Mouse (Mus musculus): Measurements from ENCODE around the gene Fam102b. TPM values are rescaled to one million over a fixed set of nuclear protein-coding genes. Genes with fewer than 3 reads are reported as not detected.

Fam102b gene
- polyA plus RNA-seq, 1 experiment from 2014 or later = 3.5 TPM

GRCm38 (mm10) chr3:108999173-108999572 lies 28.2 kb downstream of the Fam102b start:
- 88% methylated on average over 1 of the region's 1 CpGs for WGBS
- DNase-seq (ENCODE audit: extremely low spot score, low spot score) = no peak
- H3K4me3 ChIP-seq = no peak overlapping the region
- peaks cover 12% of the 10 kb centered on the region for H3K36me3 ChIP-seq (replicated peaks)
- H3K27ac ChIP-seq = no peak overlapping the region
- H3K27me3 ChIP-seq (ENCODE audit: poor library complexity, severe bottlenecking) = no peaks in the 10 kb centered on the region
- no peaks in the 10 kb centered on the region for H3K4me1 ChIP-seq
- H3K9me3 ChIP-seq = no peaks in the 10 kb centered on the region

GRCm38 (mm10) chr3:108997762-108998161 lies 29.6 kb downstream of the Fam102b start:
- no peak for DNase-seq (ENCODE audit: extremely low spot score, low spot score)
- Histone ChIP-seq H3K4me3 (no peak overlapping the region), H3K36me3 (replicated peaks) (peaks cover 12% of the 10 kb centered on the region), H3K27ac (no peak overlapping the region), H3K9me3 (no peaks in the 10 kb centered on the region), H3K4me1 (no peaks in the 10 kb centered on the region), H3K27me3 (ENCODE audit: poor library complexity, severe bottlenecking) (no peaks in the 10 kb centered on the region)
- WGBS = 78% methylated on average over 4 of the region's 4 CpGs

- Histone ChIP-seq H3K36me3 (replicated peaks) (peaks cover 10% of the 10 kb centered on the region), H3K4me1 (no peaks in the 10 kb centered on the region), H3K27me3 (ENCODE audit: poor library complexity, severe bottlenecking) (no peaks in the 10 kb centered on the region), H3K4me3 (no peak overlapping the region), H3K9me3 (no peaks in the 10 kb centered on the region), H3K27ac (no peak overlapping the region)
- no peak for DNase-seq (ENCODE audit: extremely low spot score, low spot score)
- WGBS = 84% methylated on average over 11 of the region's 11 CpGs
These were observed 30.1 kb downstream of the Fam102b start for GRCm38 (mm10) chr3:108997284-108997683.

DNA sequence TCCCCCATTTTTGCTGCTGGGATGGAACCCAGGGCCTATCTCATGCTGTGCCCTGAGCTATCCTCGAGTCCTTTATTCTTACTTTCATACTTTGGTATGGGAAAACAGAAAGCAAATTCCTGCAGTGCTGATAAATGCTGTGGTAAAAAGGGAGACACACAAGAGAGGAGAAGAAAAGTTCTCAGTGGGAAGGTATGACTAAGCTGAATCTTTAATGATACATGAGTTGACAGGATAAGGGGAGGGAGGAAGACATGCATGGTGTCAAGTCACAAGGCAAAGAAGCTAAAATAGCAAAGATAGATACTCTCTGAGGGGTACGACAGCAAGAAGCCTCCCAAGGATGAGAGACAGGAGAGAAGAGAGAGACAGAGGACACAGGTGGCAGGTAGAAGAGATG lies 32.0 kb downstream of the Fam102b start:
- no peaks in the 10 kb centered on the region for H3K4me1 ChIP-seq
- H3K4me3 ChIP-seq = no peak overlapping the region
- no peaks in the 10 kb centered on the region for H3K27me3 ChIP-seq (ENCODE audit: poor library complexity, severe bottlenecking)
- no peak for DNase-seq (ENCODE audit: extremely low spot score, low spot score)
- peaks cover 10% of the 10 kb centered on the region for H3K36me3 ChIP-seq (replicated peaks)
- WGBS = 85% methylated on average over 2 of the region's 2 CpGs
- no peak overlapping the region for H3K27ac ChIP-seq
- no peaks in the 10 kb centered on the region for H3K9me3 ChIP-seq

DNA sequence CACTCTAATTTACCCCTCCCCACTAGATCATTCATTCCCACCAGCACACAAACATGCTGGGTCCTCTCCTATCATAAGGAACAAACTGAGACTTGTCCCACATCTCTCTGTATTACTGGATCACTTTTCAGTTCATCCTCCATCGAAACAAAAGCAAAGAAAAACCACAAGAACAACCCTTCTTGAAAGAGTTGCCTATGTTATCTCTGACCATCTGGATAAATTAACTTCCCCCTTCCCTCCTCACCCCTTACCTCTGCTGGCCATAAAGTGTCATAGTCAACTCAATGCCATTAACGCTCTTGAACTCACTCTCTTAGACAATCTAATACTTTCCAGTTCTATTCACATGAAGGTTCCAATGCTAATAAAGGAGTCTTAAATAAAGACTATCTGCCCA lies 32.9 kb downstream of the Fam102b start:
- Histone ChIP-seq H3K4me3 (no peak overlapping the region), H3K9me3 (no peaks in the 10 kb centered on the region), H3K36me3 (replicated peaks) (peaks cover 10% of the 10 kb centered on the region; the same call in 1 of the 2 replicates), H3K4me1 (no peaks in the 10 kb centered on the region), H3K27ac (no peak overlapping the region), H3K27me3 (ENCODE audit: poor library complexity, severe bottlenecking) (no peaks in the 10 kb centered on the region)
- no peak for DNase-seq (ENCODE audit: extremely low spot score, low spot score)
- WGBS = 91% methylated on average over 2 of the region's 2 CpGs

- Histone ChIP-seq H3K9me3 (no peaks in the 10 kb centered on the region), H3K36me3 (replicated peaks) (peaks cover 10% of the 10 kb centered on the region; the same call in 1 of the 2 replicates), H3K4me3 (no peak overlapping the region), H3K27ac (no peak overlapping the region), H3K4me1 (peaks cover 15% of the 10 kb centered on the region), H3K27me3 (ENCODE audit: poor library complexity, severe bottlenecking) (no peaks in the 10 kb centered on the region)
- DNase-seq (ENCODE audit: extremely low spot score, low spot score) = no peak
- 88% methylated on average over 9 of the region's 9 CpGs for WGBS
These were observed 37.3 kb downstream of the Fam102b start for GRCm38 (mm10) chr3:108989971-108990548.

- peaks cover 7% of the 10 kb centered on the region for H3K36me3 ChIP-seq (replicated peaks)
- H3K27me3 ChIP-seq (ENCODE audit: poor library complexity, severe bottlenecking) = no peaks in the 10 kb centered on the region
- WGBS = 77% methylated on average over 12 of the region's 12 CpGs
- no peaks in the 10 kb centered on the region for H3K9me3 ChIP-seq
- peak overlapping the region; percentile 69 for H3K27ac ChIP-seq
- H3K4me3 ChIP-seq = no peak overlapping the region
- no peak for DNase-seq (ENCODE audit: extremely low spot score, low spot score)
- peaks cover 15% of the 10 kb centered on the region for H3K4me1 ChIP-seq
These were observed 40.3 kb downstream of the Fam102b start for GRCm38 (mm10) chr3:108987009-108987659.

DNA sequence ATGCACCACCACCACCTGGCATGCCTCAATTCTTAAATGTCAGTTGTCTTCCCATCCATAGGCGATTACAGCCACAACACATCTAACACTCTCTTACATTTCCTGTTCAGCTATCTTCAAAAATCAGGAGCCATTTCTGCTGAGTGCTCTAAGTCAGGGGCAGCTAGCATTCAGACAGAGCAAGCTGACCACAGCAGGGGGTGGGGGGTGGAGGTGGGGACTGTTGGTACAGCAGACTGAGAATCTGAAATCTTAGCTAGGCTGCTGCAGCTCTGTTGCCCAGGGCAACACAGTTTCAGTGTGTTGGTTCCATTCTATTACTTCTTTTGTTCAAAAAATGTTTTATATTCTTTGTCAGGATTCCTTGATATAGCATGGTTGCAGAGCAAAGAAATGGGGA lies 40.9 kb downstream of the Fam102b start:
- Histone ChIP-seq H3K27me3 (ENCODE audit: poor library complexity, severe bottlenecking) (no peaks in the 10 kb centered on the region), H3K4me1 (peaks cover 15% of the 10 kb centered on the region), H3K9me3 (no peaks in the 10 kb centered on the region), H3K36me3 (replicated peaks) (peaks cover 3% of the 10 kb centered on the region), H3K27ac (no peak overlapping the region), H3K4me3 (no peak overlapping the region)
- WGBS = 87% methylated on average over 1 of the region's 1 CpGs
- peak; percentile 35 for DNase-seq (ENCODE audit: extremely low spot score, low spot score)

DNA sequence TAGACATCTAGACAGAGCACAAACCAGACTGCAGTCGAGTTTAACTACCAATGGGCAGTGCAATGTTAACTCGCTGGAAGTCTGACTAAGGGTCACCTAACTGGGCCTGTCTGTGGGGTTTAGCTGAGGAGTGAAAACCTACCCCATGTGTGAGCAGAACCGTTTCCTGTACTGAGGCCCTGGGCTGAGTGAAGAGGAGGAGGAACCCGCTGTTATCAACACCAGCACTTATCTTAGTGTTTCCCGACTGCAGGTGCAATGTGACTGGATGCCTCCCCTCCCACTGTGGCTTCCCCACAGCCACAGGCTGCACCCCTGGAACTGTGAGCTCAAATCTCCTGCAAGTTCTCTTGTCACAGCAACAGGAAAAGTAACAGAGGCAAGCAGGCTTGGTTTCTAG lies 43.4 kb downstream of the Fam102b start:
- DNase-seq (ENCODE audit: extremely low spot score, low spot score) = no peak
- H3K36me3 ChIP-seq (replicated peaks) = peaks cover 20% of the 10 kb centered on the region
- no peak overlapping the region for H3K27ac ChIP-seq
- H3K9me3 ChIP-seq = no peaks in the 10 kb centered on the region
- no peak overlapping the region for H3K4me3 ChIP-seq
- 77% methylated on average over 5 of the region's 5 CpGs for WGBS
- H3K27me3 ChIP-seq (ENCODE audit: poor library complexity, severe bottlenecking) = no peaks in the 10 kb centered on the region
- peaks cover 15% of the 10 kb centered on the region for H3K4me1 ChIP-seq

GRCm38 (mm10) chr3:108981946-108982345 lies 45.5 kb downstream of the Fam102b start:
- H3K27me3 ChIP-seq (ENCODE audit: poor library complexity, severe bottlenecking) = no peaks in the 10 kb centered on the region
- H3K9me3 ChIP-seq = no peaks in the 10 kb centered on the region
- H3K4me1 ChIP-seq = peaks cover 7% of the 10 kb centered on the region
- no peak overlapping the region for H3K27ac ChIP-seq
- no peak for DNase-seq (ENCODE audit: extremely low spot score, low spot score)
- WGBS = 89% methylated on average over 6 of the region's 6 CpGs
- no peak overlapping the region for H3K4me3 ChIP-seq
- H3K36me3 ChIP-seq (replicated peaks) = peaks cover 40% of the 10 kb centered on the region

DNA sequence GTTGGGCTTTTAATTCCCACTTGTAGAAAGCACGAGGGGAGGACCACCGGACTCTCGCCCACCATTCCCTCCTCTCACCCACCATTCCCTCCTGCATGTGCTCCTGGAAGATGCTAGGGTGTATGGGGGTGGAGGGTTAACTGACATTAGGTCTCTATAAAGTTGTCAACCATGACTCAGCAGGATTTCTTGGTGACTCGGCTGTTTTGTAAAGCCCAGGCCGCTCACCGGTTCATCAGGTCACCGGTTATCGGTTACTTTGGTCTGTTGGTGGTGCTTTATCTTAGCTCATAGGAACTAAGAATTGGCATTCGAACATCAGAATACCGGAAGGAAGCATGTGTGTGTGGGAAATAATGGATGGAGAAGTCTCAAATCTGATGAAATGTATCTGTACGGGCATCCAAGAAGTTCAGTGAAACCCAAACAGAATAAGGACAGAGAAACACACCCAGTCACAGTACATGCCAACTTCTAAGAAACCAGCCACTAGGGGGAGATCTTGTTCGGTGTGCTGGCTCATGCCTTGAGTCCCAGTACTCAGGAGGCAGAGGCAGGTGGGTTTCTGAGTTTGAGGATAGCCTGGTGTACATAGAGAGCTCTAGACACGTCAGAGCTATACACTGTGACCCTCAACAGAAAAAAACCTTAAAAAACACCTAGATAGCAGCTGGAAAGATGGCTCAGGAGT lies 49.9 kb downstream of the Fam102b start:
- peaks cover 48% of the 10 kb centered on the region for H3K36me3 ChIP-seq (replicated peaks)

DNA sequence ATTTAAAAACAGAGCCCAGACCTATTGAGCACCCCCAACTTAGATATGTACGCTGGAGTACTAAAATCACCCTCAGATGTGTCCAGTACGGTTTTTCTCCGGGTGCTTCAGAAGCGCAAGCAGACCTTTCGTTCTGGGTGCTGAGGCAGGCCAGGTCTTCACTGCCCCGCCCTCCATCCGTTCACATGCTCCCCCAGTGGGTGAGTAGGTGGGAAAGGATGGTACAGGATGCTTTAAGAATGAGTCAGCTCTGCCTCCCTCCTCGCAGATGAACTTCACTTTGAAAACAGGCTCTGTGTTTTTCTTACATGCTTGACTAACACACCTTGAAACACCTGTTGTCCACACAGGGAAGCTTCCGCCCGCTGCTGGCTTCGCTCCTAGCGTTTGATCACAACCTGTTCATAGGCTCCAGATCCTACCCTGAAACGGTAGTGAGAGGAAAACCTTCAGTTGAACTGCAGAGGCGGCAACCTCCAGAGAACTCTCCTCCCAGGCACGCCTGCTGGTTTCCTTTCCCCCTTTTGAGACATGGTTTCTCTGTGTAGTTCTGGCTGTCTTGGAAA lies 52.4 kb downstream of the Fam102b start:
- no peak overlapping the region for H3K4me3 ChIP-seq
- no peak overlapping the region for H3K27ac ChIP-seq
- H3K27me3 ChIP-seq (ENCODE audit: poor library complexity, severe bottlenecking) = no peaks in the 10 kb centered on the region
- no peaks in the 10 kb centered on the region for H3K9me3 ChIP-seq
- H3K4me1 ChIP-seq = no peaks in the 10 kb centered on the region
- no peak for DNase-seq (ENCODE audit: extremely low spot score, low spot score)
- WGBS = 91% methylated on average over 15 of the region's 15 CpGs
- peaks cover 38% of the 10 kb centered on the region for H3K36me3 ChIP-seq (replicated peaks)

More for the DNA sequence above, 49.9 kb downstream of the Fam102b start:
- H3K27me3 ChIP-seq (ENCODE audit: poor library complexity, severe bottlenecking) = no peaks in the 10 kb centered on the region
- H3K4me3 ChIP-seq = no peak overlapping the region
- no peak overlapping the region for H3K27ac ChIP-seq
- 96% methylated on average over 13 of the region's 13 CpGs for WGBS
- no peaks in the 10 kb centered on the region for H3K4me1 ChIP-seq
- H3K9me3 ChIP-seq = no peaks in the 10 kb centered on the region
- DNase-seq (ENCODE audit: extremely low spot score, low spot score) = no peak
